Mouse (Mus musculus) bone marrow macrophage, adult 2 months (primary cell): ENCODE measurements around the gene Endod1.

Experiments
- CTCF ChIP-seq: IDR thresholded peaks from 2 replicates; pipeline ENCODE4 v1.5.1; 2012; ENCODE audit warnings: low read depth, mild to moderate bottlenecking, low read length, moderate library complexity
- POLR2A ChIP-seq: IDR thresholded peaks from 2 replicates; pipeline ENCODE4 v1.6.1; 2012; ENCODE audit warnings: mild to moderate bottlenecking, low read depth, low read length, borderline replicate concordance

GRCm38 (mm10) chr9:14365481-14366125 is 15.7 kb downstream of the Endod1 start:
- TF ChIP-seq CTCF (no peak), POLR2A (no peak)
